Mouse (Mus musculus) testis, adult 2 months (tissue): ENCODE measurements at regions not wholly inside any gene's neighbourhood (a gene's known extent, or its start where the extent isn't known, plus 50 kb on each side); places are given as distances from the start of the nearest gene placed in this dataset.

Experiments used
- CTCF ChIP-seq: fragments of 200-500 bp; IDR thresholded peaks from 2 replicates; pipeline ENCODE4 v1.5.1; 2012; ENCODE audit warnings: low read depth, mild to moderate bottlenecking, inconsistent platforms, low read length, moderate library complexity; ENCODE audit not compliant: control insufficient read depth, insufficient read depth, insufficient replicate concordance
- POLR2A ChIP-seq: fragments of 200-500 bp; IDR thresholded peaks from 2 replicates; pipeline ENCODE4 v1.6.1; 2012; ENCODE audit warnings: low read depth, mild to moderate bottlenecking, inconsistent platforms, low read length, moderate library complexity; ENCODE audit not compliant: control insufficient read depth

DNA sequence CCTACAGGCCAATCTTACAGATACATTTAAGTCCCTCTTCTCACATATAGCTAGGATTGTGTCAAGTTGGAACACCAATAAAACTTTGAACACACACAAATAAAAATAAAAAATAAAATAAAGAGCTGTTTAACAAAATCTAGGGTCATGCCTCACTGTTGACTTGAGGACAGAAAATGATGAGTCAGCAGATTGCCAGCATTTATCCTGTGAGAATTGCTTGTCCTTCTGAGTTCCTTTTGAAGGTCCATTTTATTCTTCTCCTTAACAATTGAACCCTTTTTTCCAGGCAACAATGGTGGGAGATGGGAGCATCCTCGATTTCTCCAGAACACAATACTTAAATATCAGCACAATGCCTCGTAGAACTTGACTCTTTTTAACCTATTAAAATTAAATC lies 1022.4 kb upstream of the Adgrl4 start:
- TF ChIP-seq POLR2A, result no peak
- TF ChIP-seq CTCF, result no peak
